Mouse (Mus musculus): Measurements from ENCODE around the gene Apbb1.

Apbb1 gene

GRCm38 (mm10) chr7:105569512-105570496 lies 11.6 kb downstream of the Apbb1 start:
- no peak for DNase-seq

DNA sequence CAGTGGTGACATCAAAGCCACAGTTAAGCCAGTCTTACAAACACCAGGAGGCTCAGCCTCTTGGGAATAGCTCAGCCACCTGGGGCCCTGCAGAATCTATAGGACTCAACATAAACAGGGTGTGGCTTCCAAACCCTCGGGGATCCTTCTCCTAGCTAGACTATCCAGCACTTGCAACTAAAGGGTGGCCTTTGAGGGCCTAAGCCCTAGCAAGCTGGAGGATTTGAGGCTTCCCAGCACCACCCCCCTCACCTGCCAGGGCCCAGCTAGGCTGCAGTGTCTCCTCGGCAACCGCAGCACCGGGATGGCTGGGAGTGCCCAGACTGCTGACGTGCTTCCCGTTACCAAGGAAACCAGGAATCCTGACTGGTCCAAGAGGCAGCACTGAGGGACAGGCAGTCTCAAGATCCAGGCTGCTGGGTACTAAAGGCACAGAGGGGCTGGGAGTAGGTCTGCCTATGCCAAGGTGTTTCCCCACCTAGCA lies 12.4 kb downstream of the Apbb1 start:
- DNase-seq: peak; percentile 40

DNA sequence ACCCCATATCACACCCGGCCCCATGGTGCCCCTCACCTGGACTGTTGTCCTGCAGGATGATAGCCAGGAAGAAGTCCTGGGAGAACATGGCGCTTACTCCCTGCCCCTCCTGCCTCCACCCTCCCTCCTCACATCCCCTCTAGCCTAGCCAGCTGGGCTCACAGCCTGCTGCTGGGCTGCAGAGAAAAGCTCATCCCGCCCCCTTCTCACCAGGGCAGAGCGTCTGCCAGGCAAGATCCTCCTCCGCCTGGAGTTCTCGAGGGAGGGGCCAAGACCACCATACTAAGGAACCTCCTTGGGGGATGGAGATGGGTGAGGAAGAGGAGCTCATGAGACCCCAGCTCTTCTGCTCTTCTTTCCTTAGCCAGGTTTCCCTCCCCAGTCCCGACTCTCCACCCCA lies 12.9 kb downstream of the Apbb1 start:
- no peak for DNase-seq

DNA sequence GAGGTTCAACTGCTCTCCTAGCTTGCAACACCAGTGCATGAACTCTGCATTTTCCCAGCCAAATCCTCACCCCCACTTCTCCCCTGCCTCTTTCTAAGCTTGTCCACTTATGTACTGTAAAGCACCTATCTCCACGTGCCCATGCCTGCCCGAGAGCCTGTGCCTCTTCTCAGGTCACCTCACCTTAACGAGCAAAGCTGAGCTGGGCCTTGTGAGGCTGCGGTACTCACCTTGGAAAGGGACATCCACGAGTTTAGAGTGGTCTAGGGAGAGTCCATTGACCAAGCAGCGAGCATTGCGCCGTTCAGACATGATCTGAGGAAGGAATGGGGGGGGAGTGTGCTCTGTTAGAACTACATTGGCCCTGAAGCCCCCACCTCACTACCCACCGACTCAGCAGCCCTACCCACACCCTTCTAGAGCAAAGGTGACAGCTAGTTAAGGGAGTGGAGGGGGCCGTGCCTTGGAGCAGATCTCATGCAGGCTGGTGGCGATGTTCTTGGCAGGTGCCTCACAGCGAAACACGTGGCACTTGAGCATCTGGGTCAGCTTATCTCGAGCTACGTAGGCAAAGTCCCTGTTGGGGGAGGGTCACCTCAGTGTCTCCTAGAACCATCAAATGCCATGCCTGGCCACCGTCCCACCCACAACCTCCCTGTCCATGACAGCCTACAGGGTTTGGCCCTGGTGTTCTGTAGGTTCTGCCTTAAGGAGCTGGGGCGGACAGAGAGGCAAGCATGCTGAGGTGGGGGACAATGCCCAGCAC lies 16.2 kb downstream of the Apbb1 start:
- no peak for DNase-seq

- no peak for DNase-seq
Measured at GRCm38 (mm10) chr7:105563367-105563766, 18.1 kb downstream of the Apbb1 start.

- no peak for DNase-seq
Measured at GRCm38 (mm10) chr7:105562317-105562716, 19.1 kb downstream of the Apbb1 start.

DNA sequence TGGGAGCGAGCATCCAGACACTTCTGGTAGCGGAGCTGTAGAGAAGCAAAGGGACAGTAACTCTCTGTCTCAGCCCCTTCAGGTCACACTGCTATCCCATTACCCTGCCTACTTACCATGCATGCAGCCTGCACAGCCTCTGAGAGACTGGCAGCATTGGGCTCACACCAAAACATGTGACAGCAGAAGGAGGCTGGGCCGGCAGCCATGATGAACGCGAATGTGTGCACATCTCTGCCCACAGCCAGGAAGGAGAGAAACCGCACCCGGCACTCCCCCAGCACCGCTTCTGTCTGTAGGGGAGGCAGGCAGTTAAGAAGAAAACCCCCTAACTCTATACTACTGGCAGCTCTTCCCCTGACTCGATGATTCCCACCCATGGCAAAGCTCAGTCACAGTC lies 22.4 kb downstream of the Apbb1 start:
- no peak for DNase-seq

DNA sequence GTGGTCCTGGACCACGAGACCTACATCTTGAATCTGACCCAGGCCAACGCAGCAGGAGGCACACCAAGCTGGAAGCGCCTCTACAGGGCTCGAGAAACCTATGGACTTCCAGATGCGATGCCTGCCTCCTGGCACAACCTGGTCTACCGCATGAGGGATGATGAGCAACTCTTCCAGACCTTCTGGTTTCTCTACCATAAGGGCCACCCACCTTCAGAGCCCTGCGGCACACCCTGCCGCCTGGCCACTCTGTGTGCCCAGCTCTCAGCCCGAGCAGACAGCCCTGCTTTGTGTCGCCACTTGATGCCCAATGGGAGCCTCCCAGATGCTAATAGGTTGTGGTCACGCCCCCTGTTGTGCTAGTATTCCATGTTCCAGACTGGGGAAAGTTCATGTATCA lies 23.8 kb downstream of the Apbb1 start:
- DNase-seq: no peak

DNA sequence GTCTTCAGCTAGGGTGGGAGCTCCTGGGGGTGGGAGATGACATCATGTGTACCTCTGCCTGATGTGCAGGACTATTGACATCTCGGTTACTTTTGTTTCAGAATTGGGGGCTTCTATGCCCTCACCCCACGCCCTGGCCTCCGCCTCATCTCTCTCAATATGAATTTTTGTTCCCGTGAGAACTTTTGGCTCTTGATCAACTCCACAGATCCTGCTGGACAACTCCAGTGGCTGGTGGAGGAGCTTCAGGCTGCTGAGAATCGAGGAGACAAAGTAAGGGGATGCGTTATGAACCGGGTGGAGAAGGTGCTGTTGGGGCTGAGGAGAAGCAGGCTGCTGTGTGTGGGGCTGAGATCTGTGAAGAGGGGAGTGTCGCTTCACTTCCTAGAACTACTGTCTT lies 25.0 kb downstream of the Apbb1 start:
- DNase-seq: no peak

DNA sequence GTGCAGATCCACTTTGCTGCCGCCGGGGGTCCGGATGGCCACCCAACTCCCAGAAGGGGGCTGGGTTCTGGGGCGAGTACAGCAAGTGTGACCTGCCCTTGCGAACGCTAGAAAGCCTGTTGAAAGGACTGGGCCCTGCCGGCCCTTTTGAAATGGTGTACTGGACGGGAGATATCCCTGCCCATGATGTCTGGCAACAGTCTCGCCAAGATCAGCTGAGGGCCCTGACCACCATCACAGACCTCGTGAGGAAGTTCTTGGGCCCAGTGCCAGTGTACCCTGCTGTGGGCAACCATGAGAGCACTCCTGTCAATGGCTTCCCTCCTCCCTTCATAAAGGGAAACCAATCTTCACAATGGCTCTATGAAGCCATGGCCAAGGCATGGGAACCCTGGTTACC lies 25.9 kb downstream of the Apbb1 start:
- no peak for DNase-seq

DNA sequence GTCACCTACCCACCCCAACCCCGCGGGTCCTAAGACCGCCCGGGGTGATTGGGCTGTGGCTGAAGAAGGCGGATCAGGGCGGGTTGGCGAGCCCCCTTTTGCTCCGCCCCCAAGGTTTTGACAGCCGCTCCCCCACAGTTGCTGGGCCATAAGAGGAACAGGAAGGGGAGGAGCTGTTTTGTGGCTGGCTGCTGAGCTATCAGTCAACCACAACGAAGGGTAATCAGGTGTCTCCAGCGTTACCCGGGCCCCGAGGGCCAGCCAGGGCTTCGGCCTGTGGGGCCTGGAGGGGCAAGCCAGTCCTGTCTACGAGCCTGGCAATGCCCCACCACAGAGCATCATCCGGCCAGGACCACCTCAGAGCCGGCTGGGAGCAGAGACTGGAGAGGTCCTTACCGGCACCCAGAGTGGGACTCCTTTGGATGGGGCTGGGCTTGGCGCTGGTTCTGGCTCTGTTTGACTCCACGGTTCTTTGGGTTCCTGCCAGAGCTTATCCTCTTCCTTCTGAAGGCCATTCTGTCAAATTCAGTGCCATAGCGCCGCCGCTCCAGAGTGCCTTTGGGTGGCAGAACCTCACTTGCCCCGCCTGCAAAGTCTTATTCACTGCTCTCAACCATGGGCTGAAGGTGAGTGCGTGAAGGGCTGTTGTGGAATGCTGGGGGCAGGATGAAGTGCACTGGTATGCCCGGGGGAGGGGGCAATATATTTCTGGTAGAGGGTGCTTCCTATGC lies 27.1 kb downstream of the Apbb1 start, which contains the start of gene Smpd1:
Smpd1 (plus strand) TSS at position 149 of the 731 bp plus-strand sequence.
- peak; percentile 96 for DNase-seq

DNA sequence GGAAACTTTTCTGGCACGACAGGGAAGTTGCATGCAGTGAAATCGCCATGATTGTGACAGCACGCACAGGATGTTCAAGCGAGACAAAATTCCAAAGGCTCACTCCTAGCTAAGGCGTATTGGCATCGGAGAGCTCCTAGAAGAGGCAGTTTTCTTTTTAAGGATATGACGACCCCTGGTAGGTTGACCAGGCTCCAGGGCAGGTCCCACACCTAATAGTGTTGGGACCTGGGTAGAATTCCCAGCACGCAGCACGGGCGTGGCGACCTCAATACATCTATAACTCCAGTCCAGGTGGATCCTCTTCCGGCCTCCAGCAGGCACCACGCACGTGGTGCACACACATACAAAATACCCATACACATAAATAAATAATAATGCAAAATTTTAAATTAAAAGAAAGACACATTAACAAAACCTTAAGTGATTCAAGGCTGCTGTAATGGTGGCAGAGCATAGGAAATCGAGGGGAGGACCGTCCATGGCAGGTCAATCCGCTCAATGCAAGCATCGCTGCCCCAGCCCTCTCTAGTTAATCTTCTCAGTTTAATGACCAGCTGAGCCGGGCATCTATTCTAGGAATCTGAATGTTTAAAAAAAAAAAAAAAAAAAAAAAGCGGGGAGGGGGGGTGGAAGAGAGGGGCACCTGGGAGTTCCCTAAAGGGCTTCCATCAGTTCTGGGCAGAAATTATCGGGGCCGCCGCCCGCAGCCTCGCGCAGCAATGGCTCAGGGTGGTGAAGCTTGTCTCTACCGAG lies 27.8 kb downstream of the Apbb1 start:
- no peak for DNase-seq

DNA sequence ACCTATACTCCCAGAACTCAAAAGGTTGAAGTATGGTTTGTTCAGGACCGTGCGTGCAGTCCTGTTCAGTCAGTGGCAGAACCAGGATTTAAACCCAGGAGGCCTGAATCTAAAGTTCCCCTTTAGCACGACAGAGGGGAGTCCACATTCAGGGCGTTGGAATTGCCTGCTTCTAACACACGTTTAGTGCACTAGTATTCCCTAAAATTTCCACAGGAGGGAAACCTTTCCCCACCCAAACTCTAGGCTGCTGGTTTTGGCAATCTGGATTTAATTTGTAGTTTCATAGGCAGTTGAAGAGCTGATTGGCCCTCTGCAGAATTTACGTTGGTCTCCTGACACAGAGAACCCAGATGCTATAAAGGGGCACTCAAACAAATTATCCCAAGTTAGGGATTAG lies 32.4 kb downstream of the Apbb1 start:
- peak; percentile 24 for DNase-seq

GRCm38 (mm10) chr7:105547970-105548369 lies 33.5 kb downstream of the Apbb1 start:
- DNase-seq: no peak

DNA sequence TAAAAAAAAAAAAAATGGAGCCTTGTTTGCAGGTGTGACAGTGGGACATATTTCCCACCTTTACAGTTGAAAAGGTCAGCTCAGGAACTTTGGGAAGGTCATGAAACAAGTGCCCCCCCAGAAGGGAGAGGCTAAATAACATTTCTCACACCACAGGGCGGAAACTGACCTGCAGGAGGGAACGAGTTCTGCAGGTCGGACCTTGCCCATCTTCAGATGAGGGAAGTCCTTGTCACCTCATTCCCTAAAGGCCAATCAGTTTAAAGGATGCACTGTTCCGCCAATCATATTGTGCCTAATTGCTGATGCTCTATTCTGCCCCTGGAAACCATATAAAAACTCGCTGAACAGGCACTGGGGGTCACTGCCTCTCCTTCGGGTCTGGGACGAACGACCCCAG lies 35.5 kb downstream of the Apbb1 start:
- DNase-seq: no peak

DNA sequence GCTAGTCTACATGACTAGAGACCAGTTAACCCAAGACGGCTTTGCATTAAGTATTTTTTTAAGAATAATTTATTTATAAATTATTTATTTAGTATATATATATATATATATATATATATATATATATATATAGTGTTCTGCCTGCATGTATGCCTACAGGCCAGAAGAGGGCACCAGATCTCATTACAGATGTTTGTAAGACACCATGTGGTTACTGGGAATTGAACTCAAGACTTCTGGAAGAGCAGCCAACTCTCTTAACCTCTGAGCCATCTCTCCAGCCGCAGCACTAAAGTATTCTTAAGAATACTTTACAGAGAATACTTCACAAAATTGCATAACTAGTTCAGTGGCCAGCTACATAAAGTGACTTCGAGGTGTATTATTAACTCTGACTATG lies 47.3 kb downstream of the Apbb1 start:
- no peak for DNase-seq

- DNase-seq: peak; percentile 32
Measured at GRCm38 (mm10) chr7:105528094-105528493, 53.4 kb downstream of the Apbb1 start.

GRCm38 (mm10) chr7:105527306-105527937 lies 54.0 kb downstream of the Apbb1 start:
- peak; percentile 38 for DNase-seq

- no peak for DNase-seq
Measured at GRCm38 (mm10) chr7:105524222-105524621, 57.2 kb downstream of the Apbb1 start.

DNA sequence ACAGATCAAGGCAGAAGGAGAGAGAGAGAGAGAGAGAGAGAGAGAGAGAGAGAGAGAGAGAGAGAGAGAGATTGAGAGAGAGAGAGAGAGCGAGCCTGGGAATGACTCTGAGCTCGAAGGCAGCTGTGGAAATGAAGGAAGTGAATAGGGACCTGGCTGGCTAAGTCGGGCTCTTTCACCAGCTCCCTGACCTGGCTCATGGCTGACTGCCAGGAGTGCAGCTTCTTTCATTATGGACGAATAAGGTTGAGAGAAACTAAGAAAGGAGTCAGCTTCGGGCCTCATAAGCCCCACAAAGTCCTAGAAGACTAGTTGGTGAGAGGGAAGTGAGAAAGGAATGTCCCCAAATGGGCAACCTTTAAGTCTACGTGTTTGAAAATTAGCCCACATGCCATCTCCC lies 61.3 kb downstream of the Apbb1 start:
- DNase-seq: no peak

DNA sequence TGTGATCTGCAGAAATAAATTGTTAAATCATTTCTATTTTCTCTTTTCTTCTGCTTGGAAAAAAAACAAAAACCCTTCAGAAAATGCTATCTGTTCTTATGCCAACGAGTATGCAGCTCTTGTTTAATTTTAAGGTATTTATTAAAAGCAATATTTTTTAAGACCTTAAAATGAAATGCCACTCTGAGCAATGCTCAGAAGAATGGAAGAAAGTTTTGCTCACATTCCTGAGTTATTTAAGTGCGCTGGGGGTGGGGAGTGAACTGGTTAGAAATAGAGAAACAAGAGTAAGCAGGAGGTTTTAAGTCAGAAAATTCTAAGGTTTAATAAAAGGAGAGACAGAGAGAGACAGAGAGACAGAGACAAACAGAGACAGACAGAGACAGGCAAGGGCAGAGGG lies 61.7 kb downstream of the Apbb1 start:
- DNase-seq: no peak

- no peak for DNase-seq
Measured at GRCm38 (mm10) chr7:105519336-105519735, 62.1 kb downstream of the Apbb1 start.

Measured in kidney, adult 11 months (tissue).